Mouse (Mus musculus) cerebellum, postnatal 4 days (tissue): ENCODE results near the gene Basp1.

Source experiments
- DNase-seq, 2 experiments: peaks; one replicate each; pipeline ENCODE4 v3.0.0; 2022; ENCODE audit warnings: low spot score in 2 of 2, mixed read lengths in 1 of 2

Gene Basp1

GRCm38 (mm10) chr15:25416367-25416766 lies 2.8 kb upstream of the Basp1 start:
- DNase-seq = no peak

GRCm38 (mm10) chr15:25415958-25416357 lies 2.4 kb upstream of the Basp1 start:
- DNase-seq = peak in 1 of 2 experiments; percentile 30

- DNase-seq = peak; percentile 88 to 93
Observed at GRCm38 (mm10) chr15:25414747-25415119, 1.2 kb upstream of the Basp1 start.

- peak; percentile 42 to 72 for DNase-seq
Observed at GRCm38 (mm10) chr15:25414011-25414746, 615 bp upstream of the Basp1 start.

- DNase-seq = peak; percentile 29 to 48
Observed at GRCm38 (mm10) chr15:25412761-25413261, 753 bp downstream of the Basp1 start.

GRCm38 (mm10) chr15:25412171-25412641 lies 1.4 kb downstream of the Basp1 start:
- peak; percentile 52 to 79 for DNase-seq

- peak in 1 of 2 experiments; percentile 33 for DNase-seq
Observed at GRCm38 (mm10) chr15:25411461-25411860, 2.1 kb downstream of the Basp1 start.

- DNase-seq = no peak
Observed at GRCm38 (mm10) chr15:25405926-25406325, 7.6 kb downstream of the Basp1 start.

GRCm38 (mm10) chr15:25403879-25404278 lies 9.7 kb downstream of the Basp1 start:
- DNase-seq = no peak

- no peak for DNase-seq
Observed at GRCm38 (mm10) chr15:25402001-25402400, 11.6 kb downstream of the Basp1 start.

GRCm38 (mm10) chr15:25400276-25400675 lies 13.3 kb downstream of the Basp1 start:
- no peak for DNase-seq

- DNase-seq = no peak
Observed at GRCm38 (mm10) chr15:25395912-25396590, 17.5 kb downstream of the Basp1 start.

- no peak for DNase-seq
Observed at GRCm38 (mm10) chr15:25392525-25393099, 21.0 kb downstream of the Basp1 start.

- DNase-seq = no peak
Observed at GRCm38 (mm10) chr15:25391210-25391609, 22.4 kb downstream of the Basp1 start.

- DNase-seq = no peak
Observed at GRCm38 (mm10) chr15:25387572-25387971, 26.0 kb downstream of the Basp1 start.

- DNase-seq = no peak
Observed at GRCm38 (mm10) chr15:25380051-25380450, 33.5 kb downstream of the Basp1 start.

GRCm38 (mm10) chr15:25378707-25379106 lies 34.9 kb downstream of the Basp1 start:
- no peak for DNase-seq

- no peak for DNase-seq
Observed at GRCm38 (mm10) chr15:25376914-25377313, 36.6 kb downstream of the Basp1 start.

GRCm38 (mm10) chr15:25373486-25373885 lies 40.1 kb downstream of the Basp1 start:
- no peak for DNase-seq

GRCm38 (mm10) chr15:25369522-25369921 lies 44.0 kb downstream of the Basp1 start:
- DNase-seq = no peak

- DNase-seq = no peak
Observed at GRCm38 (mm10) chr15:25365503-25365902, 48.1 kb downstream of the Basp1 start.

GRCm38 (mm10) chr15:25364819-25365463 lies 48.6 kb downstream of the Basp1 start:
- DNase-seq = no peak
